Mouse (Mus musculus) liver, embryonic 13.5 days (tissue): ENCODE data around the gene Pcbp4. TPM values are rescaled to one million over a fixed set of nuclear protein-coding genes. Genes with fewer than 3 reads are reported as not detected.
A peak's percentile ranks its signal among the peaks of the same experiment; 100 is the strongest.

Experiments
- ATAC-seq: fragments of 200-750 bp; cut with Nextera tagmentation; 2 replicates; pipeline ENCODE4 v1.8.0; 2017; ENCODE audit warnings: low read depth, mild to moderate bottlenecking, moderate number of reproducible peaks, moderate library complexity
- DNase-seq: peaks from one replicate; pipeline ENCODE4 v3.0.0; 2022
- H3K27ac ChIP-seq: fragments of 300-500 bp; sonication (generic); 2 replicates; pipeline ENCODE4 v1.5.1; 2015; ENCODE audit warnings: moderate library complexity, mild to moderate bottlenecking, inconsistent platforms
- H3K27me3 ChIP-seq: fragments of 300-500 bp; sonication (generic); 2 replicates; pipeline ENCODE4 v1.6.1; 2015; ENCODE audit warnings: mild to moderate bottlenecking, inconsistent platforms
- H3K36me3 ChIP-seq: fragments of 300-500 bp; sonication (generic); 2 replicates; pipeline ENCODE4 v1.6.1; 2015; ENCODE audit warnings: mild to moderate bottlenecking, inconsistent platforms
- H3K4me1 ChIP-seq: fragments of 300-500 bp; sonication (generic); replicated peaks from 2 replicates; pipeline ENCODE4 v1.6.1; 2015; ENCODE audit warnings: inconsistent platforms
- H3K4me2 ChIP-seq: fragments of 300-500 bp; sonication (generic); 2 replicates; pipeline ENCODE4 v1.6.1; 2015; ENCODE audit warnings: inconsistent platforms, mild to moderate bottlenecking, moderate library complexity
- H3K4me3 ChIP-seq: fragments of 300-500 bp; sonication (generic); replicated peaks from 2 replicates; pipeline ENCODE4 v1.5.1; 2015; ENCODE audit warnings: mild to moderate bottlenecking, inconsistent platforms
- H3K9ac ChIP-seq: fragments of 300-500 bp; sonication (generic); 2 replicates; pipeline ENCODE4 v1.6.1; 2015; ENCODE audit warnings: mild to moderate bottlenecking, inconsistent platforms
- H3K9me3 ChIP-seq: fragments of 300-500 bp; sonication (generic); replicated peaks from 2 replicates; pipeline ENCODE4 v1.6.1; 2016; ENCODE audit warnings: inconsistent platforms
- WGBS: fragments of 180-500 bp; shearing (Covaris S2); methylation state at CpG from one replicate; pipeline ENCODE4 v1.1.7; 2015; ENCODE audit not compliant: insufficient replicate concordance; 5-methylcytosine and 5-hydroxymethylcytosine counted together
- polyA plus RNA-seq: library from polyadenylated mRNA; unstranded; fragments of >200 nt; fragmentation: Nextera tagmentation; extraction: Ambion mirVana; gene quantifications from 2 replicates; pipeline ENCODE4 v1.2.1, GENCODE M21; 2015

The Pcbp4 gene
- polyA plus RNA-seq, 1 experiment from 2014 or later: 12.7 TPM

DNA sequence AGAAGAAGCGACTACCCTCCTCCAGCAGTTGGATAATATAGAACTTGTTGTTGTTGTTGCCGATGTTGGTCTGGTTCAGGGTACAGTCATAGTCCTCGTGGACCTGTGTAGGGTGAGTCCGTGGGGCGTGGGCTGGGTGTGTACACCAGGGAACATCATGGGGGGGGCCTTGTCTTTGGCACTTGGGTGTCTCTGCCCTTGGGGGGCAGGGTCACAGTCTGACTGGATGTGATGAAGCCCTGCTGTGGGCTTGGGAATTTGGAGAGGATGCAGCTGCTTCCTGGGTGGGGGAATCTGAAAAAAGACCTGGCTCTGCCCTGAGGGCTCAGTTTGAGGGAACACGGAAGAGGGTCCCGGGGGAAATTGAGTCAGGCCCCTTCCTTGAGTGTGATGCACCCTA, 22.0 kb downstream of the Pcbp4 start:
- H3K27ac ChIP-seq: no peak overlapping the region
- no peaks in the 10 kb centered on the region for H3K9me3 ChIP-seq
- no peak overlapping the region for H3K4me3 ChIP-seq
- no peaks in the 10 kb centered on the region for H3K27me3 ChIP-seq
- H3K36me3 ChIP-seq: peaks cover 7% of the 10 kb centered on the region
- 67% methylated on average over 7 of the region's 7 CpGs for WGBS
- H3K9ac ChIP-seq: 0 out of 2 replicates have a peak overlapping the region, but pooled peaks have one; percentile 10
- no peak overlapping the region for H3K4me2 ChIP-seq
- DNase-seq: peak; percentile 14
- H3K4me1 ChIP-seq: peaks cover 51% of the 10 kb centered on the region
- no peak for ATAC-seq

DNA sequence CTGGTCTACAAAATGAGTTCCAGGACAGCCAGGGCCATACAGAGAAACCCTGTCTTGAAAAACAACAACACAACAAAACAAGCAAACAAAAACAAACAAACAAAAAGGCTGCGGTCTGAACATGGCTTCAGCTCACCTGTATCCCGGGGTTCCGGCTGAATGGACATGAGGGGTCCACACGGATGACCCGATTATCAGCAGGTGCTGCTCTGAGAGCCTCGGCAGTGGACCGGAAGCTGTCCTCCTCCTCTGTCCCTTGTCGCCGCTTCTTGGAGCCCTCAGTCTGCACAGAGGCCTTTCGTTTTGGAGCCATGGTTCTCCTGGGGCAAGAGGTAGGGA, 22.5 kb downstream of the Pcbp4 start, which contains the start of gene Rrp9:
Gene Rrp9, plus strand, starts transcription at position 301 of the 339 bp plus-strand sequence.
- Histone ChIP-seq H3K36me3 (peaks cover 13% of the 10 kb centered on the region), H3K4me2 (peak within 1 kb of the TSS; percentile 98), H3K9ac (peak within 1 kb of the TSS; percentile 15; the same call in 1 of the 2 replicates), H3K4me1 (peaks cover 51% of the 10 kb centered on the region), H3K9me3 (no peaks in the 10 kb centered on the region), H3K4me3 (peak within 1 kb of the TSS; percentile 9; the same call in 1 of the 2 replicates), H3K27ac (0 out of 2 replicates have a peak within 1 kb of the TSS, but pooled peaks have one; percentile 35), H3K27me3 (no peaks in the 10 kb centered on the region)
- DNase-seq: no peak
- ATAC-seq: no peak
- 73% methylated on average over 10 of the region's 10 CpGs for WGBS

DNA sequence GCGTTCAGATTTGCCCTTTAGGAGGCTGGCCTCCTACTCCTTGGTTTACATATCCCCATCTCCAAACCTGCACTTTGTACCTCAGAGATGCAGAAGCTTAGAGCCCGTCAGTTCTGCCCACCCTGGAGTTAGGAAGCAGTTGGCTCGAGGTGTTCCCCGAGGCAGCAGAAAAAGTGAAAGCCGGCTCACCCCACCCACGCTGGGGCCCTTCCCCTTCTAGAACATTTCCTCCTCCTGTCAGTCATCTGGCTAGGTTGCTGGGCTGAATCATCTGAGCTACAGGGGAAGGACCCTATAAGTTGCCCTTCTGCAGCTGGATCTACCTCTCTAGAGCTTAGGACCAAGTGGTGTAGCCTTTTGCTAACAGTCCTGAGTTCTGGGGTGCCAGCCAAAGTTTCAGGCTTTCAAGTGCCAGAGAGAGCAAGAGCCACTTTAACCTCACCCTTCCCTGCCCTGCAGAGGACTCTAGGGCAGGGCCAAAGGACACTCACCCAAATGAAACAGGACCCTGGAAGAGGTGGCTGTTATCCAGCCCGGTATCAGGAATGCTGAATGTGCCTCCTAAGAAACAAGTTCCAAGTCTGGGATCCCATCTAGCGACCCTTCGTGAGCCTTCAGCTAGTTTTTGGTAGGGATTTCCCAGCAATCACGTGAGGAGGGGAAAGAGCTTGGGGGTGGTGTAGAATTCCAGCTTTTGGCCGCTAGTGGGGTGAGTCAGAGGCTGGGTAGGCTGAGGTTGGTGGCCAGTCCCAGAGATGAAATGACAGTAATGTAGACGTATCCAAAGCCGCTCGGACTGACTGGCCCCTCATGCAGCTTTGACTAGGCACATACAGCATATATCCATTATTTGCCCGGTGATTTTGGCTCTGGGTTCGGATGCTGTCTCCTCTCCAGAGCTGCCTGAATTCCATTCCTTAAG, 23.2 kb downstream of the Pcbp4 start:
- H3K36me3 ChIP-seq: peaks cover 19% of the 10 kb centered on the region
- H3K4me3 ChIP-seq: peak overlapping the region; percentile 9; the same call in 1 of the 2 replicates
- H3K4me1 ChIP-seq: peaks cover 51% of the 10 kb centered on the region
- H3K27me3 ChIP-seq: no peaks in the 10 kb centered on the region
- ATAC-seq (0 out of 2 replicates have a peak, but pooled peaks have one; percentile 1), DNase-seq (peak; percentile 20)
- peak overlapping the region; percentile 15; the same call in 1 of the 2 replicates for H3K9ac ChIP-seq
- 0 out of 2 replicates have a peak overlapping the region, but pooled peaks have one; percentile 35 for H3K27ac ChIP-seq
- peak overlapping the region; percentile 98 for H3K4me2 ChIP-seq
- no peaks in the 10 kb centered on the region for H3K9me3 ChIP-seq
- 17% methylated on average over 16 of the region's 16 CpGs for WGBS

DNA sequence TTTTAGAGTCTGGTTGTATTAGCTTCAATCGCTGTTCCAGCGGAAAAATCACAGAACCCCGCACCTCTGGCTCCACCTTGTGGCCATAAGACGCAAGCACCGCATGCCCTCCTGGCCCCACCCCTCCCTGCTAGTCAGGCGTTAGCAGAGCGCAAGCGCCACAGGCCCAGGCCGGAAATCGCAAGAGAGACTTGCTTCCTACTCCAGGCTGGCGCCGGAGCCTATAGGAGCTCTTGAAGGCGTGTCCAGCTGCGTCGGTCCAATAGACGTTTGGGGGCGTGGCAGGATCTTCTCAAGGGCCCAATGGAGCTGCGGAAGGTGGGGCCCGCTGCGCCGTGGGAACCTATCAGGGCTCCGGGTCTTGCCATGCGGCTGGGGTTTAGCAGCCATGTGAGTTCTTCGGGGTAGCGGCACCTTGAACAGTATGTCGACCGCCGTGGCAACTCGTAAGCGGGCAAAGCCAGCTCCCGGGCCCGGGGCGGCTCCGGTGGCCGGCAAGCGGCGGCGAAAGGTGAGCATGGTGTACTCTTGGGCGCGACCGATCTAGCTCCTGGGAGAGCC, 23.9 kb downstream of the Pcbp4 start, which contains the start of gene Parp3:
Gene Parp3, minus strand, starts transcription at position 26 of the 561 bp plus-strand sequence.
- Histone ChIP-seq H3K4me3 (peak within 1 kb of the TSS; percentile 75), H3K36me3 (peaks cover 25% of the 10 kb centered on the region), H3K9me3 (no peaks in the 10 kb centered on the region), H3K9ac (peak within 1 kb of the TSS; percentile 73), H3K27ac (0 out of 2 replicates have a peak within 1 kb of the TSS, but pooled peaks have one; percentile 35), H3K4me1 (peaks cover 51% of the 10 kb centered on the region), H3K4me2 (peak within 1 kb of the TSS; percentile 98), H3K27me3 (no peaks in the 10 kb centered on the region)
- ATAC-seq (peak; percentile 98), DNase-seq (peak; percentile 99)
- WGBS: 0% methylated on average over 41 of the region's 41 CpGs

DNA sequence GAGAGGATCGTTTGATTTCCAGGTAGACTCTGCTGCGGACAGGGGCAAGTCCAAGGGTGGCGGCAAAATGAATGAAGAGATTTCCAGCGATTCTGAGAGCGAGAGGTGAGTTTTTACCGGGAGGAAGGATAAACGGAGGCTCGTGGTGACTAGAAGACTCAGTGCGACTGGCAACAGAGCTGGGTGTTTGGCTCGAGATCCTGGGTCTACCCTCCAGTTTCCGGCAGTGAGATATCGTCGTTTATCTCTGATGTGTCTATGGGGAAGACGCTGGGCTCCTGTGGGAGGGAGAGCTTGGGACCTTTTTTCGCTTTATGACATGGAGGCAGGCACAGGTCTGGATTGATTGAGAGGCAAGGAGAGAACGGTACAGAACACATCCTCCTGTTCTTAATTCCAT, 24.6 kb downstream of the Pcbp4 start:
- DNase-seq (no peak), ATAC-seq (no peak)
- Histone ChIP-seq H3K4me2 (peak overlapping the region; percentile 98), H3K36me3 (peaks cover 29% of the 10 kb centered on the region), H3K9me3 (no peaks in the 10 kb centered on the region), H3K4me3 (peak overlapping the region; percentile 75), H3K4me1 (peaks cover 51% of the 10 kb centered on the region), H3K9ac (peak overlapping the region; percentile 73), H3K27me3 (no peaks in the 10 kb centered on the region), H3K27ac (no peak overlapping the region)
- WGBS: under 1% methylated on average over 16 of the region's 16 CpGs

DNA sequence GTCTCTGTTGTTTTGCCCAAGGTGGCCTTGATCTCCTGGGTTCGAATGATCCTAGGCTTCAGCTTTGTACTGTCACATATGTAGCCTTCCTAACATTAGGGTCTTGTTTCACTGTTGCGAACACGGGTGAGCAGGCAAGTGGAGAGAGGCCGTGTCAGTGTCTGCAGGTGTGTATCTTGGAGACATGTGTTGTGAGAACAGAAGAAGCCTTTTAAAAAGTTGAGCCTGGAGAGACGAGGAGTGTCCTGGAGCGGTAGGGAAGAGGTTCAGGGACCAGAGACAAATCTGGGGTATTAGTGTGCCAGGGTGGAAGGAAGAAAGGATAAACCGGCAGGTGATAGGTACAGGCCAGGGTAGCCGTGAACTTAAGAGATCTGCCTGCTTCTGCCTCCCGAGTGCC, 25.0 kb downstream of the Pcbp4 start:
- Histone ChIP-seq H3K4me3 (peak overlapping the region; percentile 75), H3K9me3 (no peaks in the 10 kb centered on the region), H3K4me2 (peak overlapping the region; percentile 98), H3K9ac (peak overlapping the region; percentile 73), H3K27ac (no peak overlapping the region), H3K4me1 (peaks cover 51% of the 10 kb centered on the region), H3K36me3 (peaks cover 33% of the 10 kb centered on the region), H3K27me3 (no peaks in the 10 kb centered on the region)
- DNase-seq (no peak), ATAC-seq (no peak)
- 62% methylated on average over 9 of the region's 9 CpGs for WGBS

DNA sequence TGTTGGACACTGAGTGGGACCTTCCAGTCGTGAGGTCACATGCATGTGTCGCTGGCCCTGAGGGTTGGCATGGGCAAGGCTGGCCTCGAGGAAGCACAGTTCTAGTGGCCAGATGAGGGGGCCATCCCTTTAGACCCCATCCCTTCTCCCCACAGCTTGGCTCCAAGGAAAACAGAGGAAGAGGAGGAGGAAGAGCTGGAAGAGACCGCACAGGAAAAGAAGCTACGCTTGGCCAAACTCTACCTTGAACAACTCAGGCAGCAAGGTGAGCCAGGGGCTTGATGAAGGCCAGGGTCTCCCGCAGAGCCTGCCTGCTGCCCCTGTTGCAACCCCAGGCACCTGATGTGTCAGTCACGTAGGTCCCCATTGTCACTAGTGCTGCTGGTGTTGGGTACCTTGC, 27.4 kb downstream of the Pcbp4 start:
- DNase-seq (no peak), ATAC-seq (no peak)
- H3K9ac ChIP-seq: no peak overlapping the region
- H3K4me2 ChIP-seq: no peak overlapping the region
- no peaks in the 10 kb centered on the region for H3K27me3 ChIP-seq
- H3K9me3 ChIP-seq: no peaks in the 10 kb centered on the region
- H3K27ac ChIP-seq: no peak overlapping the region
- 70% methylated on average over 7 of the region's 7 CpGs for WGBS
- peaks cover 57% of the 10 kb centered on the region for H3K36me3 ChIP-seq
- no peak overlapping the region for H3K4me3 ChIP-seq
- H3K4me1 ChIP-seq: peaks cover 35% of the 10 kb centered on the region

DNA sequence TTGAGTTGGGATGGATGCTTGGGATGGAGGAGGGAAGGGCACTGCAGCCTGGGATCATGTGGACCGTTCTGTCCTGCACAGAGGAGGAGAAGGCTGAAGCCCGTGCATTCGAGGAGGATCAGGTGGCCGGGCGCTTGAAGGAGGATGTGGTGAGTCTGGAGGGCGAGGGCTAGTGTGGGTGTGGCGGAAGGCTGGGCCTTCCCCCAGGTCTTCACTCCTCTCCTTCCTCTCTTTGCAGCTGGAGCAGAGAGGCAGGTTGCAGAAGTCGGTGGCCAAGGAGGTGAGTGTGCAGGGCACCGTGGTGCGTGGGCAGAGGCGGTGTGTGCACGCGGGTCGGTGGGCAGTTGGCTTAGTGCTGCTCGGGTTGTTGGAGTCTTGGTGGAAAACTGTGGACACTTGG, 28.0 kb downstream of the Pcbp4 start:
- Histone ChIP-seq H3K4me2 (no peak overlapping the region), H3K9me3 (no peaks in the 10 kb centered on the region), H3K27ac (no peak overlapping the region), H3K4me1 (peaks cover 30% of the 10 kb centered on the region), H3K9ac (no peak overlapping the region), H3K4me3 (no peak overlapping the region), H3K36me3 (peaks cover 63% of the 10 kb centered on the region), H3K27me3 (no peaks in the 10 kb centered on the region)
- 77% methylated on average over 15 of the region's 15 CpGs for WGBS
- ATAC-seq: no peak
- DNase-seq: no peak

DNA sequence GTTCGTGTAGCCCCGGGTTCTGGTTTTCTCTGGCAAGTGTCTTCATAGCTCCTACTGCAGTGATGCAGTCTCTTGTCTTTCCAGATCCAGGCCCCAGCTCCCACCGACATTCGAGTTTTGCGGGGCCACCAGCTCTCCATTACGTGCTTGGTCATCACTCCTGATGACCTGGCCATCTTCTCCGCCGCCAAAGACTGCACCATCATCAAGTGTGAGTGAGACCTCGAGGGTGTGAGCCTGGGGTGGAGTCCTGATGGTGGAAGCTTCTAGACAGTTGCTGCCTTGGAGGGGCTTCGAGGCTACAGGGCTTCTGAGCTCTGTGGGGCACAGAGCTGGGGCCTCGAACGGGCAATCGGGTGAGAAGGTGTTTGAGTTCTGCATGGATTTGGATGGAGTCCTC, 28.6 kb downstream of the Pcbp4 start:
- no peaks in the 10 kb centered on the region for H3K9me3 ChIP-seq
- H3K4me2 ChIP-seq: no peak overlapping the region
- WGBS: 81% methylated on average over 13 of the region's 13 CpGs
- H3K4me1 ChIP-seq: peaks cover 24% of the 10 kb centered on the region
- no peaks in the 10 kb centered on the region for H3K27me3 ChIP-seq
- H3K9ac ChIP-seq: no peak overlapping the region
- no peak overlapping the region for H3K4me3 ChIP-seq
- ATAC-seq: no peak
- peaks cover 64% of the 10 kb centered on the region for H3K36me3 ChIP-seq
- no peak overlapping the region for H3K27ac ChIP-seq
- no peak for DNase-seq

DNA sequence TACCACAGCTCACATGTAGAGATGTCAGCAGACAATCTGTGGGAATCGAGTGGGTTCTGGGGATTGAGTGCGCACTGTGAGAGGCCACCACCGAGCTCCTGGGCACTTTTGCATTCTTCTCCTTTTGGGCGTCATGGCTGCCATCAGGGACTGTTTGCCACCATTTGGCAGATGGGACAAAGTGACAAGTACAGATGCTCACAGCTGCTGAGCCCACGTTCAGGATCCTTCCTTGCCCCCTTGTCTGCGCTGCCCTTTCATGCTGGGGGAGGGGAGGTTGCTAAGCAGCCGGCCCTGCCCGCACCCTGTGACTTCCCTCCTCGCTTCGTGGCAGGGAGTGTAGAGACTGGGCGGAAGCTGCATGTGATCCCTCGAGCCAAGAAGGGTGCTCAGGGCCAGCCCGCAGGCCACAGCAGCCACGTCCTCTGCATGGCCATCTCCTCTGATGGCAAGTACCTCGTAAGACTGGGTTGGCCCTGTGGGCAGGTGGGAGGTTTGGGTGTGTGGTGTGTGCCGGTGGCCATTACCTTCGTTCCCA, 29.6 kb downstream of the Pcbp4 start:
- no peak overlapping the region for H3K9ac ChIP-seq
- no peaks in the 10 kb centered on the region for H3K27me3 ChIP-seq
- peaks cover 64% of the 10 kb centered on the region for H3K36me3 ChIP-seq
- no peak for ATAC-seq
- no peak overlapping the region for H3K27ac ChIP-seq
- 80% methylated on average over 17 of the region's 17 CpGs for WGBS
- no peak for DNase-seq
- no peak overlapping the region for H3K4me2 ChIP-seq
- no peak overlapping the region for H3K4me3 ChIP-seq
- no peaks in the 10 kb centered on the region for H3K9me3 ChIP-seq
- H3K4me1 ChIP-seq: peaks cover 17% of the 10 kb centered on the region

DNA sequence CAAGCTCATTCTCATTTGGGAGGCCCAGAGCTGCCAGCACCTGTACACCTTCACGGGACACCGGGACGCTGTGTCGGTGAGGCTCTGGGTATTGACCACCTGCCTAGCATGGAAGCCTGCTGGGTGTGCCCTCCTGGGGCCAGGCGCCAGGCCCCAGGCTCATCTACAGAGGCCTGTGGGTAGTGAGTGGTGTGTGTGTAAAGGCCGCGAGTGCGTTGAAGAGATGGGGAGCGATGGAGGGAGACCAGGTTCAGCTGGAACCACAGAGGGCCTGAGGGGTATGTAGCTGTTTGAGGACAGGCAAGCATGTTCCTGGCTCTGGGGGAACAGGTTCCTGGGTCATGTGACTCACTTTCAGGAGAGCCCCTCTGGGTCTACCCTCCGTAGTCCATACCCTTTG, 30.0 kb downstream of the Pcbp4 start:
- H3K4me3 ChIP-seq: no peak overlapping the region
- DNase-seq: no peak
- peaks cover 13% of the 10 kb centered on the region for H3K4me1 ChIP-seq
- peaks cover 64% of the 10 kb centered on the region for H3K36me3 ChIP-seq
- H3K9me3 ChIP-seq: no peaks in the 10 kb centered on the region
- no peak overlapping the region for H3K9ac ChIP-seq
- 91% methylated on average over 10 of the region's 10 CpGs for WGBS
- no peaks in the 10 kb centered on the region for H3K27me3 ChIP-seq
- ATAC-seq: no peak; the same call in 1 of the 2 replicates
- H3K4me2 ChIP-seq: no peak overlapping the region
- H3K27ac ChIP-seq: no peak overlapping the region
